Mouse (Mus musculus): ENCODE data around the gene Ttyh2. TPM values are rescaled to one million over a fixed set of nuclear protein-coding genes. Genes with fewer than 3 reads are reported as not detected.
A peak's percentile ranks its signal among the peaks of the same experiment; 100 is the strongest.

Gene Ttyh2
- polyA plus RNA-seq, 1 experiment from 2014 or later: 31.6 TPM

- peaks cover 18% of the 10 kb centered on the region for H3K4me1 ChIP-seq (ENCODE audit: control insufficient read depth, insufficient read depth, low read depth, low read length)
- peaks cover 7% of the 10 kb centered on the region; the same call in 1 of the 2 replicates for H3K27me3 ChIP-seq (replicated peaks; ENCODE audit: control insufficient read depth, insufficient read depth, low read length)
- ATAC-seq: no peak
- 64% methylated on average over 10 of the region's 10 CpGs for WGBS
- no peak overlapping the region for H3K27ac ChIP-seq (ENCODE audit: low read depth, low read length)
- no peak overlapping the region for H3K4me2 ChIP-seq (ENCODE audit: low read length)
- no peaks in the 10 kb centered on the region for H3K9me3 ChIP-seq (ENCODE audit: control insufficient read depth, low read length)
- H3K36me3 ChIP-seq (ENCODE audit: control insufficient read depth, insufficient read depth, low read length): no peaks in the 10 kb centered on the region
- no peak overlapping the region for H3K9ac ChIP-seq (ENCODE audit: low read depth, low read length)
- no peak overlapping the region for H3K4me3 ChIP-seq (ENCODE audit: low read length)
Measured at GRCm38 (mm10) chr11:114638647-114639290, 36.5 kb upstream of the Ttyh2 start.

GRCm38 (mm10) chr11:114639681-114640103, 35.5 kb upstream of the Ttyh2 start:
- no peak overlapping the region for H3K9ac ChIP-seq (ENCODE audit: low read depth, low read length)

GRCm38 (mm10) chr11:114640658-114641057, 34.6 kb upstream of the Ttyh2 start:
- Histone ChIP-seq H3K4me3 (ENCODE audit: low read length) (no peak overlapping the region), H3K9me3 (ENCODE audit: control insufficient read depth, low read length) (no peaks in the 10 kb centered on the region), H3K36me3 (ENCODE audit: control insufficient read depth, insufficient read depth, low read length) (no peaks in the 10 kb centered on the region), H3K4me2 (ENCODE audit: low read length) (no peak overlapping the region), H3K27ac (ENCODE audit: low read depth, low read length) (0 out of 2 replicates have a peak overlapping the region, but pooled peaks have one; percentile 42), H3K4me1 (ENCODE audit: control insufficient read depth, insufficient read depth, low read depth, low read length) (peaks cover 18% of the 10 kb centered on the region), H3K27me3 (replicated peaks; ENCODE audit: control insufficient read depth, insufficient read depth, low read length) (peaks cover 7% of the 10 kb centered on the region; the same call in 1 of the 2 replicates), H3K9ac (ENCODE audit: low read depth, low read length) (0 out of 2 replicates have a peak overlapping the region, but pooled peaks have one; percentile 11)
- WGBS: 39% methylated on average over 6 of the region's 6 CpGs
- no peak for ATAC-seq

More at GRCm38 (mm10) chr11:114639681-114640103, 35.5 kb upstream of the Ttyh2 start:
- 5% methylated on average over 19 of the region's 19 CpGs for WGBS
- H3K4me3 ChIP-seq (ENCODE audit: low read length): no peak overlapping the region
- H3K9me3 ChIP-seq (ENCODE audit: control insufficient read depth, low read length): no peaks in the 10 kb centered on the region
- H3K27me3 ChIP-seq (replicated peaks; ENCODE audit: control insufficient read depth, insufficient read depth, low read length): peaks cover 7% of the 10 kb centered on the region; the same call in 1 of the 2 replicates
- peaks cover 18% of the 10 kb centered on the region for H3K4me1 ChIP-seq (ENCODE audit: control insufficient read depth, insufficient read depth, low read depth, low read length)
- no peak overlapping the region for H3K27ac ChIP-seq (ENCODE audit: low read depth, low read length)
- H3K4me2 ChIP-seq (ENCODE audit: low read length): peak overlapping the region; percentile 20
- ATAC-seq: no peak
- H3K36me3 ChIP-seq (ENCODE audit: control insufficient read depth, insufficient read depth, low read length): no peaks in the 10 kb centered on the region

- Histone ChIP-seq H3K9me3 (ENCODE audit: control insufficient read depth, low read length) (no peaks in the 10 kb centered on the region), H3K27ac (ENCODE audit: low read depth, low read length) (no peak overlapping the region), H3K27me3 (replicated peaks; ENCODE audit: control insufficient read depth, insufficient read depth, low read length) (peaks cover 7% of the 10 kb centered on the region; the same call in 1 of the 2 replicates), H3K4me2 (ENCODE audit: low read length) (no peak overlapping the region), H3K4me3 (ENCODE audit: low read length) (no peak overlapping the region), H3K9ac (ENCODE audit: low read depth, low read length) (no peak overlapping the region), H3K4me1 (ENCODE audit: control insufficient read depth, insufficient read depth, low read depth, low read length) (peaks cover 18% of the 10 kb centered on the region), H3K36me3 (ENCODE audit: control insufficient read depth, insufficient read depth, low read length) (no peaks in the 10 kb centered on the region)
- ATAC-seq: no peak
- 84% methylated on average over 8 of the region's 8 CpGs for WGBS
Measured at GRCm38 (mm10) chr11:114641136-114641535, 34.1 kb upstream of the Ttyh2 start.

- H3K9ac ChIP-seq (ENCODE audit: low read depth, low read length): no peak overlapping the region
- H3K4me3 ChIP-seq (ENCODE audit: low read length): no peak overlapping the region
- H3K4me2 ChIP-seq (ENCODE audit: low read length): no peak overlapping the region
- H3K27ac ChIP-seq (ENCODE audit: low read depth, low read length): no peak overlapping the region
- WGBS: 52% methylated on average over 12 of the region's 12 CpGs
- ATAC-seq: 0 out of 2 replicates have a peak, but pooled peaks have one; percentile 37
- peaks cover 7% of the 10 kb centered on the region; the same call in 1 of the 2 replicates for H3K27me3 ChIP-seq (replicated peaks; ENCODE audit: control insufficient read depth, insufficient read depth, low read length)
- H3K36me3 ChIP-seq (ENCODE audit: control insufficient read depth, insufficient read depth, low read length): no peaks in the 10 kb centered on the region
- H3K4me1 ChIP-seq (ENCODE audit: control insufficient read depth, insufficient read depth, low read depth, low read length): peaks cover 11% of the 10 kb centered on the region
- H3K9me3 ChIP-seq (ENCODE audit: control insufficient read depth, low read length): no peaks in the 10 kb centered on the region
Measured at GRCm38 (mm10) chr11:114642184-114642583, 33.0 kb upstream of the Ttyh2 start.

GRCm38 (mm10) chr11:114642926-114643325, 32.3 kb upstream of the Ttyh2 start:
- ATAC-seq: no peak
- peaks cover 7% of the 10 kb centered on the region for H3K4me1 ChIP-seq (ENCODE audit: control insufficient read depth, insufficient read depth, low read depth, low read length)
- no peak overlapping the region for H3K27ac ChIP-seq (ENCODE audit: low read depth, low read length)
- no peak overlapping the region for H3K9ac ChIP-seq (ENCODE audit: low read depth, low read length)
- H3K4me2 ChIP-seq (ENCODE audit: low read length): no peak overlapping the region
- no peak overlapping the region for H3K4me3 ChIP-seq (ENCODE audit: low read length)
- no peaks in the 10 kb centered on the region for H3K36me3 ChIP-seq (ENCODE audit: control insufficient read depth, insufficient read depth, low read length)
- no peaks in the 10 kb centered on the region for H3K9me3 ChIP-seq (ENCODE audit: control insufficient read depth, low read length)
- WGBS: 76% methylated on average over 11 of the region's 11 CpGs
- peaks cover 7% of the 10 kb centered on the region; the same call in 1 of the 2 replicates for H3K27me3 ChIP-seq (replicated peaks; ENCODE audit: control insufficient read depth, insufficient read depth, low read length)

- WGBS: 60% methylated on average over 2 of the region's 2 CpGs
- Histone ChIP-seq H3K4me1 (ENCODE audit: control insufficient read depth, insufficient read depth, low read depth, low read length) (peaks cover 7% of the 10 kb centered on the region), H3K9me3 (ENCODE audit: control insufficient read depth, low read length) (no peaks in the 10 kb centered on the region), H3K27ac (ENCODE audit: low read depth, low read length) (no peak overlapping the region), H3K4me2 (ENCODE audit: low read length) (no peak overlapping the region), H3K9ac (ENCODE audit: low read depth, low read length) (no peak overlapping the region), H3K36me3 (ENCODE audit: control insufficient read depth, insufficient read depth, low read length) (no peaks in the 10 kb centered on the region), H3K4me3 (ENCODE audit: low read length) (no peak overlapping the region), H3K27me3 (replicated peaks; ENCODE audit: control insufficient read depth, insufficient read depth, low read length) (peaks cover 7% of the 10 kb centered on the region; the same call in 1 of the 2 replicates)
- no peak for ATAC-seq
Measured at GRCm38 (mm10) chr11:114644122-114644521, 31.1 kb upstream of the Ttyh2 start.

GRCm38 (mm10) chr11:114649510-114649909, 25.7 kb upstream of the Ttyh2 start:
- 68% methylated on average over 4 of the region's 4 CpGs for WGBS
- Histone ChIP-seq H3K9me3 (ENCODE audit: control insufficient read depth, low read length) (no peaks in the 10 kb centered on the region), H3K9ac (ENCODE audit: low read depth, low read length) (no peak overlapping the region), H3K4me1 (ENCODE audit: control insufficient read depth, insufficient read depth, low read depth, low read length) (peaks cover 4% of the 10 kb centered on the region), H3K36me3 (ENCODE audit: control insufficient read depth, insufficient read depth, low read length) (no peaks in the 10 kb centered on the region), H3K4me3 (ENCODE audit: low read length) (no peak overlapping the region), H3K4me2 (ENCODE audit: low read length) (no peak overlapping the region), H3K27me3 (replicated peaks; ENCODE audit: control insufficient read depth, insufficient read depth, low read length) (no peaks in the 10 kb centered on the region), H3K27ac (ENCODE audit: low read depth, low read length) (no peak overlapping the region)
- no peak for ATAC-seq

- Histone ChIP-seq H3K36me3 (ENCODE audit: control insufficient read depth, insufficient read depth, low read length) (no peaks in the 10 kb centered on the region), H3K4me2 (ENCODE audit: low read length) (peak overlapping the region; percentile 22; the same call in 1 of the 2 replicates), H3K4me3 (ENCODE audit: low read length) (no peak overlapping the region), H3K27me3 (replicated peaks; ENCODE audit: control insufficient read depth, insufficient read depth, low read length) (no peaks in the 10 kb centered on the region), H3K9ac (ENCODE audit: low read depth, low read length) (0 out of 2 replicates have a peak overlapping the region, but pooled peaks have one; percentile 1), H3K9me3 (ENCODE audit: control insufficient read depth, low read length) (no peaks in the 10 kb centered on the region), H3K27ac (ENCODE audit: low read depth, low read length) (no peak overlapping the region; the same call in 1 of the 2 replicates), H3K4me1 (ENCODE audit: control insufficient read depth, insufficient read depth, low read depth, low read length) (peaks cover 7% of the 10 kb centered on the region)
- WGBS: 3% methylated on average over 16 of the region's 16 CpGs
- peak; percentile 38; the same call in 1 of the 2 replicates for ATAC-seq
Measured at GRCm38 (mm10) chr11:114652531-114652930, 22.7 kb upstream of the Ttyh2 start.
